Mouse (Mus musculus): ENCODE results near the gene Gm853.

DNA sequence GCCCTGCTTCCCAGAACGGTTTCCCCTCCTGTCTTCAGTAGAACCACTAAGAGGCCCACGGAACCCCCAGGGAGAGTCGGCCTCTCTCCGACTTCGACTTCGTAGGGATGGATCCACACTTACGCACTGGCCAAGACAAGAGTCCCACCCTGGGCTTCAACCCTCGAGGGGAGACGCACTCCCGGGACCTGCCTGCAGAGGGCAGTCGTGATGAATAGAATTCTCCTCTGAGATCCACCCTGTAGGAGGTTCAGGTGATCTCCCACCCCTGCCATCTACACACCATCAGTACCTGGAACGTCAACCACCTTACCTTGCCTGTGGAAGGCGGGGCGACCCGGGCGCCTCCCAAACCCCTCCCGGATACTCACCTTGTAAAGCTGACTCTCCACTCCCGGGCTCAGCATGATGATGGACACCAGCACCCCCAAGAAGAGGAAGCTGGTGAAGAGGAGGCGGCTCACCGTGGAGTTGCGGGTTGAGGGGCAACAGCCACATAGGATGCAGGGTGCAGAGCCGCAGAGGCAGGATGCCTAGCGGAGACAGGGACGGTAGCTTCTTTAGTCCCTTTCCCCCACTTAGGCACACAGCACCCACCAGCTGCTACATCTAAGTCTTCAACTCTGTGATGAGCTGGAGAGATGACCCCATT, 42.6 kb upstream of the Gm853 start:
- no peak for TF ChIP-seq GATA1 (IDR thresholded peaks at IDR 0.05; ENCODE audit: low read length)
- no peak for TF ChIP-seq TAL1 (IDR thresholded peaks at IDR 0.05; ENCODE audit: low read length)

All from erythroblast, embryonic 14.5 days (primary cell).